Mouse (Mus musculus) left cerebral cortex, adult 8-10 months (tissue): ENCODE measurements around the gene Hist1h1a. TPM values are rescaled to one million over a fixed set of nuclear protein-coding genes. Genes with fewer than 3 reads are reported as not detected.

ENCODE experiments used
- DNase-seq, 2 experiments: peaks; one replicate each; pipeline ENCODE4 v3.0.0; 2022; ENCODE audit warnings: low spot score in 2 of 2
- total RNA-seq, 4 experiments: library from RNA; stranded (reverse); gene quantifications; 2 replicates each; pipeline ENCODE4 v1.2.4; 2022

The Hist1h1a gene
- total RNA-seq, 4 experiments from 2014 or later, result 29.7 to 32.8 (median 30.7) TPM

- no peak for DNase-seq
These were observed 19.5 kb upstream of the Hist1h1a start for GRCm38 (mm10) chr13:23743963-23744362.

DNA sequence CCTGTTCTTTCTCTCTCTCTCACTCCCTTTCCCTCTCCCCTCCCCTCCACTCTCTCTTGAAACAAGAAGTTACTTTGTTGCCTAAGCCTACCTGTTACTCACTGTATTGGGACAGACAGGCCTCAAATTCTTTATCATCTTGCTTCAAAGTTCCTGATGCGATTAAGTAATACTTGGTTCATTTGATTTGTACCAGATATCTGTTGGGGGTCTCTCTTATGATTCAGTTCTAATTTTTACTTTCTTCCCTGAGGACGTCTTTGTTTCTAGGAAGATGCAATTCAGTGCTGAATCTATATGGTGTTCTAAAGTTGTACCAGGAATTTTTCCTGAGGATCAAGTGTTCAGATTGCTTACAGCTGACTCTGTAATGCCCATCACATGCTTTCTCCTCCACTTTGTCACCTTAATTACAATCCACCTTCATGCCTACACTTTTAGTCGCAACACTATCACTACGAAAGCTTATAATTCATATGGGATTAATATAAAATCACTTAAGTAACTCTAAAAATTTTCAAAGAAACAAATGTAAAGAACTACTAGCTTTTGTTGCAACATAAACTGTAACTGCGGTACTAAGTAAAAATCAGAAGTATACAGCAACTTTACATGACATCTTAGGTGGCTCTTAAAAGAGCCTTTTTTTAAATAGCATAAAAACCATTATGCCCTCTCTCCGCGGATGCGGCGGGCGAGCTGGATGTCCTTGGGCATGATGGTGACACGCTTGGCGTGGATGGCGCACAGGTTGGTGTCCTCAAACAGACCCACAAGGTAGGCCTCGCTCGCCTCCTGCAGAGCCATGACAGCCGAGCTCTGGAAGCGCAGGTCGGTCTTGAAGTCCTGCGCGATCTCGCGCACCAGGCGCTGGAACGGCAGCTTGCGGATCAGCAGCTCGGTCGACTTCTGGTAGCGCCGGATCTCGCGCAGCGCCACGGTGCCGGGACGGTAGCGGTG is 18.8 kb upstream of the Hist1h1a start:
- DNase-seq, result no peak

DNA sequence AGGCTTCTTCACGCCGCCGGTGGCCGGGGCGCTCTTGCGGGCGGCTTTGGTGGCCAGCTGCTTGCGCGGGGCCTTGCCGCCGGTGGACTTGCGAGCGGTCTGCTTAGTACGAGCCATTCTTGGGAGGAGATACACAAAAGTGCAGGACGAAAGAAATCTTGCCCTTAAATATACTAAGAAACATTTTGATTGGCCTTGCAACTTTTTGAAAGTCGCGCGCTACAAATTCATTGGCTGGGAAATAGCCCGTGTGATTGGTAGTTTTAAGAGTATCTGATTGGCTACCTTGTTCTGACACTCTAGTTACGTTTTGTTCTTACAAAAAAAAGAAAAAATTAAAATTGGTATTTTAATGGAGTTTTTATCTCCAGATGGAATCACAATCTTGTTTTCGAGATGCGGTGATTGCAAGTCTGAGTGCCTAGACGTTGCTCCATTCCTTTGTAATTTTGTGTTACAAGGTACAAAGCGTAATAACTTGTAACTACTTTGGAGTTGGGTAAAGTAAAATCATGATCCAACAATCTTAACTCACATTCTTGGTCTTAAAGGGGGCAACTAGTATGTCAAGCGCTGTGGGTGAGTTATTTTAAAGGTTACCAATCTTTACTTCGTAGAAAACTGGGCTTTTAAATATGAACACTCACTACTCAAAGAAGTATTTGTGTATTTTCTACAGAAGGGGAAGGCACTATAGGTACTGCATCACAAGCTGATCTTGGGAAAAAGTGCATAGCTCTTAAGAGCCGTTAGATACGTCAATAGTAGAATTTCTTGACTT is 17.9 kb upstream of the Hist1h1a start, which contains the start of gene Hist1h3c:
Gene Hist1h3c, minus strand, starts transcription at position 222 of the 781 bp plus-strand sequence.
- DNase-seq, result peak; percentile 71 to 81

- peak; percentile 65 to 80 for DNase-seq
These were observed 17.0 kb upstream of the Hist1h1a start, which contains the start of gene Hist1h2bb for GRCm38 (mm10) chr13:23746201-23747080. TSS of gene Hist1h2bb (plus strand) at chr13:23746734.

DNA sequence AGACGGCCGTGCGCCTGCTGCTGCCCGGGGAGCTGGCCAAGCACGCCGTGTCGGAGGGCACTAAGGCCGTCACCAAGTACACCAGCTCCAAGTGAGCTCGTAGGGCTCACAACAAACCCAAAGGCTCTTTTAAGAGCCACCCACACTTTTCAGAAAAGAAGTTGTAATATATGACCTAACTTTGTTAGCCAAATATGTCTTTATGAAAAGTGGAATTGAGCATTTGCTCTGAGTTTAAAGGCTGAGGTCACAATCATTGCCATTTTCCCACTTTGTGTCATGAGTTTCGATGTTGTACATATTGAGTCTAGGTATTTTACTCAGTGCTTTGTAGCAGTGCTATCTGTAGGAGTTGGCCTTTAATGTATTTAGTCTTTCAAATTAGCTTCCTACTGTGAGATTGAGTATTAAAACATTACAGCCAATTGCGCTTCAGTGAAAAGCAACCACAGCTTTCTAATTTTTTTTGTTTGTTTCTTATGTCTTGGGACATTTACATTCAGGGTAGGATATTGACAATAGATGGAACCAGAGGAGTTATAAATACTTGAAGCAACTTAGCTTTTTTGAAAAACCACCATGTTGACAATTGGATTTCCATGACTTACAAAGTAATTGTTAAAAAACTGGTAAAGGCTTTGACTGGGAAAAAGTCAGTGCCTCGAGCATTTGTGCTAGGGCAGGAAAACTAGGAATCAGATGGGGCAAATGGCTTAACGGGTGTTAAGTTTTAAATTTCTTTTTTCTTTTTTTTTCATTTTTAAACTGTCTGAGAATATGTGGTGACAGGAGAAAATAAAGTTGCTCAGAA is 16.2 kb upstream of the Hist1h1a start:
- no peak for DNase-seq

GRCm38 (mm10) chr13:23747892-23748288 is 15.6 kb upstream of the Hist1h1a start:
- no peak for DNase-seq

DNA sequence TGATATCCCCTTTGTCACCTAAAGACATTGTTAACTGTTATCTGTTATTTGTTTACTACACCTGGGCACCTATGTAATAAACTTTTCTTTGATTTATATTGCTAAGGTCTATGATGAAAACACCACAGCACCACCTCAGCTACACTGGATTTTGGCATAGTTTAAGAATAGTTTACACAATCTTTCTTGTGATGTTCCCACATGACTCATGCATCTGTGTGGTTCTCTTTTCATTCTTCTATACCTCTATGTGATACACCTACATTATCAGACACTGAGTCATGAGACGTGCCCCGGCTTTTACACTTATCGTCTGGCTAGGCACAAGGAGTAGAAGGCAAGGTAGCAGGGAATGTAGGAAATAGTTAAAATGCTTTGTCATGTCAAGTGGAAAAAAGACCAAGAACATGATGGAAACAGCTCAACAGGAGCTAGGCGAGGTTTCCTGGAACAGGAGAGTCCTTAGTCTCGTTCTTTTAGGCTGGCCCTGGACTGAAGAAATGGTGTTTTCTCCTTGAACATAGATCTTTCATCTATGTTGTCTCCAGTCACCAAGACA is 13.8 kb upstream of the Hist1h1a start:
- no peak for DNase-seq

DNA sequence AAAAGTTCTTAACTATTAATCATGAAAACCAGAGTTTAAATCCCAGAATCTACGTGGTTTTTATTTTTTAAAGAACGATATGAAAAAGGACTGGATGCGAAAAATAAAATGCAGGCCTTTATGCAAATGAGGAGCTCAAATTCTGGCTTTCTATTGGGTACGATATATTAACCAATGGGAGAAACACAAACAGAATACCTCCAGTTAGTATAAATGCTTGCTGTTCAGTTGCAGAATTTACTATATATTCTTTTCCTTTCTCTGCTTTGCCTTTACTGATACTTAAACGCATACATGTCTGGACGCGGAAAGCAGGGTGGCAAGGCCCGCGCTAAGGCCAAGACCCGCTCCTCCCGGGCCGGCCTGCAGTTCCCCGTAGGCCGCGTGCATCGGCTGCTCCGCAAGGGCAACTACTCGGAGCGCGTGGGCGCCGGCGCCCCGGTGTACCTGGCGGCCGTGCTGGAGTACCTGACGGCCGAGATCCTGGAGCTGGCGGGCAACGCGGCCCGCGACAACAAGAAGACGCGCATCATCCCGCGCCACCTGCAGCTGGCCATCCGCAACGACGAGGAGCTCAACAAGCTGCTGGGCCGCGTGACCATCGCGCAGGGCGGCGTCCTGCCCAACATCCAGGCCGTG is 12.5 kb upstream of the Hist1h1a start, which contains the start of gene Hist1h2ab:
Gene Hist1h2ab, plus strand, starts transcription at position 288 of the 639 bp plus-strand sequence.
- peak in 1 of 2 experiments; percentile 52 for DNase-seq

- no peak for DNase-seq
These were observed 11.9 kb upstream of the Hist1h1a start for GRCm38 (mm10) chr13:23751478-23751956.

- DNase-seq, result peak; percentile 88 to 92
These were observed 11.3 kb upstream of the Hist1h1a start, which contains the start of gene Hist1h3b for GRCm38 (mm10) chr13:23752067-23752741. TSS of gene Hist1h3b (plus strand) at chr13:23752267.

DNA sequence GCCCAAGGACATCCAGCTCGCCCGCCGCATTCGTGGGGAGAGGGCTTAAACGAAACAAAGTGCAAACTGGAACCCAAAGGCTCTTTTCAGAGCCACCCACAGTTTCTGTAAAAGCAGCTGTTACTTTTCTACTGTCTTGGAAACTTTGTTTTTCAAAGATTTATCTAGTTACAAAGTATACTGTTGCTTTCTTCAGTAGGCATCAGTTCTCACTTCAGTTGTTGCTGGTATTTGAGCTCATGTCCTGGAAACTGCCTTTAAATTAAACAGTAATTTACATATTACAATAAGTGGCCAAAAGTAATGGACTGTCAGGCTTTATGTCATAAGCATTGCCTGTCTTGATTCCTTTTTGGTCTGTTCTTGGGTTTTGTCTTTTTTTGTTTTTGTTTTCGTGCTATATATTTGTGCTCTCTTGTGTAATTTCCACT is 10.7 kb upstream of the Hist1h1a start:
- DNase-seq, result no peak

GRCm38 (mm10) chr13:23753314-23754078 is 10.0 kb upstream of the Hist1h1a start:
- no peak for DNase-seq

- no peak for DNase-seq
These were observed 8.5 kb upstream of the Hist1h1a start for GRCm38 (mm10) chr13:23755000-23755399.

DNA sequence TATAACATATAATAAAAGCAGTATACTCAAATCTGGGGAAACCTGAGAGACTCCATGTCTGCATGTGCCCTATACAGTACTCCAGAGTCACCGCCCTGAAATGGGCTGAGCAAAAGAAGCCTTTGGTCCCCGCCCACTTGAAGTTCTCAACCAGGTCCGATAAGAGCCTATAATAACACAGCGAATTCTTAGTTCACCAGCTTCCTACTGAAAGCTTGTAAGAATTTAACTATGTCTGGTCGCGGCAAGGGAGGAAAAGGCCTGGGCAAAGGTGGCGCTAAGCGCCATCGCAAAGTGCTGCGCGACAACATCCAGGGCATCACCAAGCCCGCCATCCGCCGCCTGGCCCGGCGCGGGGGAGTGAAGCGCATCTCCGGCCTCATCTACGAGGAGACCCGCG is 6.7 kb upstream of the Hist1h1a start, which contains the start of gene Hist1h4b:
Gene Hist1h4b, plus strand, starts transcription at position 224 of the 400 bp plus-strand sequence.
- peak; percentile 68 to 91 for DNase-seq

DNA sequence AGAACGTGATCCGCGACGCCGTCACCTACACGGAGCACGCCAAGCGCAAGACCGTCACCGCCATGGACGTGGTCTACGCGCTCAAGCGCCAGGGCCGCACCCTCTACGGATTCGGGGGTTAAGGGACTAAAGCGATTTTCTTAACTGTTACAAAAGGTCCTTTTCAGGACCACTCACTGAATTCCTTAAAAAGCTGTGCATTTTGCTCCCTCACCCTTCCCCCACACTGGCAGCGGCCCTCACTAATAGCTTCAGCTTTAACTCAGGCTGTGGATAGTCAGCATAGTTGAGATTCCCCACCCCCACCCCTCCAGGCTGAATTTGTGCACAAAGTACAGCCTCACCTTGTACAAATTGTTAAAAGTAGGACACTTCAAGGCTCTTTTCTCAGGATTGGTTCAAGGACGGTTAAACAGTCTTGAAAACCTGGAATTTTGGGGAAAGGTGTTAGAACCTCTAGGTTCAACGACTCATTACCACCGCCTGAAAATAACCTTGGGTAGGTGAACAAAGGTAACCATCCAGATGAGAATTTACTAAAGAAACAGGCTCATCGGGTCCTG is 6.2 kb upstream of the Hist1h1a start:
- no peak for DNase-seq

DNA sequence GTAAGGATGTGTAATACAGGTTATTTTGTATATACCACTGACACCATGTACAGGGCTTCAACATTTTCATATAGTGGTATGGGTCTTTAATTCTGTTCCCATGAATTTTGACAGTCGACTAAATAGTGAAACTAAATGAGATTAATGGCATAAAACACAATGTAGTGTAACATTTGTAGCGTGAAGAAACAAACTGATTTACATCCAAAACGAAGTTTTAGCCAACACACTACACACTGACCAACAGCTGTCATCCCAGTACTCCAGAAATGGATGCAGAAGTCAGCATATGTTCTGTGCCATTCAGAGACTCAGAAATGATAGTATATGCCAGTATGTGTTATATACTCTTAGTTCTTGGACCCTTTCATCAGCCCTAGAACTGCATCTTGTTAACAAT is 5.5 kb upstream of the Hist1h1a start:
- no peak for DNase-seq

DNA sequence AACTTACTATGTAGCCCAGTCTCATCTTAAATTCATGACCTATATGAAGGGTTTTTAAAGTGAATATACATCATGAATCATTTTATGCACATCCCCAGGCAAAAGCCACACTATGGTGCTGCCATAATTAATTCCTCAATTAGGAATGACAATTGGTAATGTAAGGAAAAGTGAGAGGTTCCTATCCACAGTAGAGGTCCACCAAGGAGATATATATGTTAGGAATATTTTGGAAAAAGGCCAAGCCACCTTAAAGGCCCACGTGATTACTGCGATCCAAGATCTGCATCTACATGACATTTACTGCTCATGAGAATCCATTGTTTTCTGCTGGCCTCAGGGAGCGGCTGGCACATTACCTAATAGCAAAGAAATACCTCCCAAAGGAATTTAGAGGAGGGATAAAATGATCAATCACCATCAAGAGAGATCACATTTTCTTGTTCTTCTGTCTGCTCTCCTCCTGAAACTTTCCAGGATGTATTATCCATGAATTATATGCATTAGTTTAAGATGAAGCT is 4.2 kb upstream of the Hist1h1a start:
- no peak for DNase-seq
